Mouse (Mus musculus) midbrain, embryonic 12.5 days (tissue): ENCODE data around the gene Fgfr2. TPM values are rescaled to one million over a fixed set of nuclear protein-coding genes. Genes with fewer than 3 reads are reported as not detected.

ENCODE experiments used
- ATAC-seq: fragments of 200-750 bp; cut with Nextera tagmentation; 2 replicates; pipeline ENCODE4 v1.8.0; 2017; ENCODE audit warnings: low read depth, moderate TSS enrichment, moderate library complexity; ENCODE audit not compliant: low FRiP score
- H3K27ac ChIP-seq: fragments of 300-500 bp; sonication (generic); replicated peaks from 2 replicates; pipeline ENCODE4 v1.5.1; 2016; ENCODE audit warnings: mild to moderate bottlenecking
- H3K27me3 ChIP-seq: fragments of 300-500 bp; sonication (generic); 2 replicates; pipeline ENCODE4 v1.6.1; 2016; ENCODE audit warnings: mild to moderate bottlenecking
- H3K36me3 ChIP-seq: fragments of 300-500 bp; sonication (generic); 2 replicates; pipeline ENCODE4 v1.6.1; 2016
- H3K4me1 ChIP-seq: fragments of 300-500 bp; sonication (generic); 2 replicates; pipeline ENCODE4 v1.6.1; 2016
- H3K4me2 ChIP-seq: fragments of 300-500 bp; sonication (generic); replicated peaks from 2 replicates; pipeline ENCODE4 v1.6.1; 2016; ENCODE audit warnings: mild to moderate bottlenecking, moderate library complexity
- H3K4me3 ChIP-seq: fragments of 300-500 bp; sonication (generic); 2 replicates; pipeline ENCODE4 v1.5.1; 2016; ENCODE audit warnings: mild to moderate bottlenecking
- H3K9ac ChIP-seq: fragments of 300-500 bp; sonication (generic); replicated peaks from 2 replicates; pipeline ENCODE4 v1.6.1; 2016; ENCODE audit warnings: mild to moderate bottlenecking, moderate library complexity
- H3K9me3 ChIP-seq: fragments of 300-500 bp; sonication (generic); 2 replicates; pipeline ENCODE4 v1.6.1; 2016; ENCODE audit warnings: mild to moderate bottlenecking
- WGBS: fragments of 180-500 bp; shearing (Covaris S2); methylation state at CpG from one replicate; pipeline ENCODE4 v1.1.7; 2016; 5-methylcytosine and 5-hydroxymethylcytosine counted together
- polyA plus RNA-seq: library from polyadenylated mRNA; unstranded; fragments of >200 nt; fragmentation: Nextera tagmentation; extraction: Ambion mirVana; gene quantifications from 2 replicates; pipeline ENCODE4 v1.2.1, GENCODE M21; 2016

Gene Fgfr2
- polyA plus RNA-seq, 1 experiment from 2014 or later, result 96.5 TPM

DNA sequence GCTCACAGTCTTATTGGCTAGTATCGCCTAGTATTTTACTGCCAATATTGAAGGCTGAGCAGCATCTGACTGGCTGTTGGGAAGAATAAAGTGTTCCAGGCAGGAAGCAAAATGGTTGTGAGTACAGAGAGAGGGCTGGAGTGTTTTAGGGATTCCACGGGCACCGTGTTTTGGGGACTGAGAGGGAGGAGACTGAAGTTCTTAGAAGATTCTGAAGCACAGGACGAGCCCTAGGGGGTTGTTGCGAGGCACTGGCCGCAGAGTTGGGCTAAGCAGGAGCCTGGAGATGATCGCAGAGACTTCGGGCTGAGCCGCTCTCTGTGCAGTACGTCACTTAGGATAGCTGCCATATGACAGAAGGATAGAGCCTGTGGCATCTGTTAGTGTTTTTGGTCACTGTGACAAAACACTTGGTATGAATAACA is 2169.0 kb downstream of the Fgfr2 start:
- H3K4me3 ChIP-seq, result no peak overlapping the region
- H3K9ac ChIP-seq, result no peak overlapping the region
- no peak for ATAC-seq
- no peak overlapping the region for H3K4me2 ChIP-seq
- H3K4me1 ChIP-seq, result no peaks in the 10 kb centered on the region
- 86% methylated on average over 10 of the region's 10 CpGs for WGBS
- no peaks in the 10 kb centered on the region for H3K9me3 ChIP-seq
- H3K27ac ChIP-seq, result no peak overlapping the region
- H3K36me3 ChIP-seq, result no peaks in the 10 kb centered on the region
- H3K27me3 ChIP-seq, result no peaks in the 10 kb centered on the region

DNA sequence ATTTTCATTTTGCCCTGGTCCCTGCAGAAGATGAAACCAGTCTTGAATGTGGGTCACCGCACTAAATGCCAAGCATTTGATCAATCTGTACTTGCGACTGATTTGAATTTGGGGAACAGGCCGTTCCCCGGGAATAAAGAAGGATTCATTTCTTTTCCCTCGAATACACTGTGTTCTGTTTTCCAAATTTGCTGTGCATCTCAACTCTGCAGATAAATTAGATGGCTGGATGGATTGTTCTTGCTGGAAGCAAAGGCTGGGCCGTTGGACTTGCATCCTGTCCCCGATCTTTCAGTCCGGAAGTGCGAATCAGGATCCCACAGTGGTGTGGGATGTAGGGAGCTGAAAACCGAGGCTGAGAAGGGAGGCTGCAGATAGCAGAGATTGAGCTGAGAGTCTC is 2169.8 kb downstream of the Fgfr2 start:
- Histone ChIP-seq H3K27ac (no peak overlapping the region), H3K9me3 (no peaks in the 10 kb centered on the region), H3K27me3 (no peaks in the 10 kb centered on the region), H3K4me3 (no peak overlapping the region), H3K4me2 (no peak overlapping the region), H3K36me3 (no peaks in the 10 kb centered on the region), H3K9ac (no peak overlapping the region), H3K4me1 (no peaks in the 10 kb centered on the region)
- ATAC-seq, result no peak
- WGBS, result 88% methylated on average over 10 of the region's 10 CpGs

DNA sequence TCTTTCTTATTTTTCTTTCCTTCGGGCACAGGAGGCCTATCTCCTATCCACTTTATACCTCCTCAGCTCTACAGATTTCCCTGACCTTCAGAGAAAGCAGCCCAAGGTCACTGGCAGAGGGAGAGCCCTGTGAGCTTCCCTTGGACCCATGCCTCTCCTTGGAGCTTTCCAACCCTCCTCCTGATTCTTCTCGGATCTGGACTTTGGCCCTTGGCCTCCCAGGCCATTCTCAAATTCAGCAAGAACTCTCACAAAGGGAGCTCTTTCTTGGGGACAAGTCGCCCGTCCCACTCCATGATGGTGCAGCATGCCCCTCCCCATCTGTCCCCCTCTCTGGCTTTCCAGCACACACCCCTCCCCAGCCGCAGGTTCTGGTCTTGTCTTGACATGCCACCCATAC is 2172.1 kb downstream of the Fgfr2 start:
- H3K4me2 ChIP-seq, result no peak overlapping the region
- no peaks in the 10 kb centered on the region for H3K4me1 ChIP-seq
- WGBS, result 83% methylated on average over 5 of the region's 5 CpGs
- no peaks in the 10 kb centered on the region for H3K27me3 ChIP-seq
- ATAC-seq, result no peak
- H3K4me3 ChIP-seq, result no peak overlapping the region
- H3K9me3 ChIP-seq, result no peaks in the 10 kb centered on the region
- H3K27ac ChIP-seq, result no peak overlapping the region
- no peaks in the 10 kb centered on the region for H3K36me3 ChIP-seq
- H3K9ac ChIP-seq, result no peak overlapping the region

DNA sequence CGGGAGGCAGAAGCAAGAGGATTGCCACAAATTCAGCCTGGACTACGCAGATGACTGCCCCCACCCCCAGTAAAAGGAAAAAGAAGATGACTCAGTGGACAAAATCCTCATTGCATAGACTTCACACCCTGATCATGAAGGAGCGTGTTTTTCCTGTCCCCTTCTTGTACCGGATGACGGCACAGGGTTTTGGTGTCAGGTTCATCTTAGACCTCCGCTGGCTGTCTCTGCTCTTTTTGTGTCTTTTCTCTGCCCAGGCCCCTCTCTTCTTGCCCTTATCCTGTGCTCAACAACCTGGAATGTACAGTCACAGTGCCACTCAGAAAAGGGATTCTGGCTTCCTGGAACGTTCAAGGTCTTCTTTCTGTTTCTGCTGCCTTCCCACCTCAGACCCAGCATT is 2172.7 kb downstream of the Fgfr2 start:
- H3K27me3 ChIP-seq, result no peaks in the 10 kb centered on the region
- H3K4me1 ChIP-seq, result no peaks in the 10 kb centered on the region
- no peaks in the 10 kb centered on the region for H3K36me3 ChIP-seq
- H3K4me3 ChIP-seq, result no peak overlapping the region
- 93% methylated on average over 7 of the region's 7 CpGs for WGBS
- no peak overlapping the region for H3K4me2 ChIP-seq
- H3K27ac ChIP-seq, result no peak overlapping the region
- no peak overlapping the region for H3K9ac ChIP-seq
- ATAC-seq, result no peak
- H3K9me3 ChIP-seq, result no peaks in the 10 kb centered on the region

- 58% methylated on average over 8 of the region's 8 CpGs for WGBS
Measured at GRCm38 (mm10) chr7:130949331-130949751, 2173.8 kb downstream of the Fgfr2 start.

DNA sequence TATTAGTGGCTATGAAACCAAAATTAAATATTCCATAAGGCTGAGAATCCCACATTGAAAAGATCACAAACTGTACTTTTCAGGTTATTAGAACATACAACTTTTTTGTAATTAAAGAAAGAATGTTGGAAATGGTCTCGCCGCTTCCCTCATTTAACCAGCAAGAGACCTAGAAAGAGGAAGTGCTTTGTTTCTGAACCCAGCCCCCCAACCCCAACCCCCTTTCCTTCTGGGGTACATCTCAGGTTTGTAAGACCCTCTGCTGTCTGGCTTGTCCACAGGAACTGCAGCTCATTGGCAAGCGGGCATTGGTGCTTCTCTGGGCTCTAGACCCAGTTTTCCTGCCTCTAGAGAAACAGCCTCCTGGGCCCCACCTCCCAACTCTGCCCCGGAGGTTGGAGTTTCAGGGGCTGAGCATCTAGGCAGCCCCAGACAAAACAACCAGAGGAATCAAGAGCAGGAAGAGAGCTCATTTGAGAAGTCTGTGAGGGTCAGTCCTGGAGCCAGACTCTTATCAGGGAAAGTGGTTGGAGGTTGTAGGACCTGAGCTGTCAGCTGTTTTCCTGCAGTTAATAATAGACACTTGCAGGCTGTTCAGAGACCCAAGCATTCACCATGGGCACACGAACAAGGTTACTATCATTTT is 2174.5 kb downstream of the Fgfr2 start:
- H3K4me2 ChIP-seq, result no peak overlapping the region
- H3K9ac ChIP-seq, result no peak overlapping the region
- WGBS, result 68% methylated on average over 5 of the region's 5 CpGs
- no peak overlapping the region for H3K4me3 ChIP-seq
- no peaks in the 10 kb centered on the region for H3K27me3 ChIP-seq
- no peaks in the 10 kb centered on the region for H3K4me1 ChIP-seq
- no peak for ATAC-seq
- H3K27ac ChIP-seq, result no peak overlapping the region; the same call in 1 of the 2 replicates
- no peaks in the 10 kb centered on the region for H3K36me3 ChIP-seq
- no peaks in the 10 kb centered on the region for H3K9me3 ChIP-seq

More at GRCm38 (mm10) chr7:130949331-130949751, 2173.8 kb downstream of the Fgfr2 start:
- Histone ChIP-seq H3K9ac (no peak overlapping the region), H3K4me3 (no peak overlapping the region), H3K4me1 (no peaks in the 10 kb centered on the region), H3K27me3 (no peaks in the 10 kb centered on the region), H3K36me3 (no peaks in the 10 kb centered on the region), H3K27ac (no peak overlapping the region; the same call in 1 of the 2 replicates), H3K4me2 (no peak overlapping the region), H3K9me3 (no peaks in the 10 kb centered on the region)
- no peak for ATAC-seq

- Histone ChIP-seq H3K27ac (no peak overlapping the region), H3K4me1 (no peaks in the 10 kb centered on the region), H3K4me2 (no peak overlapping the region), H3K36me3 (no peaks in the 10 kb centered on the region), H3K9me3 (no peaks in the 10 kb centered on the region), H3K4me3 (no peak overlapping the region), H3K9ac (no peak overlapping the region), H3K27me3 (no peaks in the 10 kb centered on the region)
- no peak for ATAC-seq
- 91% methylated on average over 12 of the region's 12 CpGs for WGBS
Measured at GRCm38 (mm10) chr7:130946303-130946702, 2176.8 kb downstream of the Fgfr2 start.

DNA sequence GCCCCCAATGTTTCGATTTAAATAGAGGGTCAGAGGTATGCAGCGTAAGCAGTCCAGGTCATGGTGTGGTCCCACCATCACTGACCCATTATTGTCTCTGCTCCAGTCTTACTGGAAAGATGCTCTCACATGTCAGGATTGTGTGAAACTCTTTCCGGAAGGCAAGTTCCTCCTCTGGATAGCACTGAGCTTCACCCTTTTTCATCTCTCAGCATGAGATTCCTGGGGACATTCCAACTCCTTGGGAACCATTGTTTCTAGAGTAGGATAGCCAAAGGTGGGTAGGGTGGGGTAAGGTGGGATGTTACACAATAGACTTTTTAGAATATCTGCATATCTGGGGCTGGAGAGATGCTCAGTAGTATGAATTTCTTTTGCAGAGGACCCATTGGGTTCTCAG is 2177.4 kb downstream of the Fgfr2 start:
- Histone ChIP-seq H3K4me3 (no peak overlapping the region), H3K27me3 (no peaks in the 10 kb centered on the region), H3K27ac (no peak overlapping the region), H3K4me2 (no peak overlapping the region), H3K9me3 (no peaks in the 10 kb centered on the region), H3K9ac (no peak overlapping the region), H3K36me3 (no peaks in the 10 kb centered on the region), H3K4me1 (no peaks in the 10 kb centered on the region)
- 94% methylated on average over 3 of the region's 3 CpGs for WGBS
- ATAC-seq, result no peak

DNA sequence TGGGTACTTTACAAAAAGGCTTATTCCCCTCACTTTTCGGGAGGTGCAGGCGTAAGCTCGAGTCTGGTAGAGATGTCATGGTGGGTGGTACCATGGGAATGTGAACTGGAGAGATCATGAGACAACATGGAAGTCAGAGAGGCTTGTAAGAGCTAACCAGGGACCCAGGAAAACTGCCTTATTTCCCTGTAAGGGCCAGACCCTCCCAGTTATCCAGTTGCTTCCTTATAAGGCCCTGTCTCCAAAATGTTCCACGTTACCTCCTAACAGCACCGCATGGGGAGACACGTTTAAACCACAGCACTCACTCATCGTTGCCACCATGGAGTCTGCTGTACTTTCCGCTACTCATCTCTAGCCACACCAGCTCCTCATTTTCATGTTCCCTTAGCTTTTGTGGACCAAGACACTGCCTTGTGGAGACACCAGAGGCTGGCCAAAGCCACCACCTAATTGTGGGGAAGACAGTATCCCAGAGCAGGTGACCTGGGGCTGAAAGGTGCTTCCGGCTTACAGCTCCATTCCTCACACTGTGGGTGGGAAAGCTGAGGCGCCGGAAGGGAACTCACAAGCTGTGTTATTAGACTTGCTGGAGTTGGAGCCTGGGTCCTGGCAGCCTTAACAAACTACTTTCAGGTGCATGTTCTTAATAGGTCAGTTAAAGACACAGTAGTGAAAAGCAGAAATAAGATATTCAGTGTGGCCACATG is 2178.2 kb downstream of the Fgfr2 start:
- ATAC-seq, result no peak
- Histone ChIP-seq H3K4me3 (no peak overlapping the region), H3K27me3 (peaks cover 4% of the 10 kb centered on the region; the same call in 1 of the 2 replicates), H3K4me2 (no peak overlapping the region), H3K4me1 (no peaks in the 10 kb centered on the region), H3K9ac (no peak overlapping the region), H3K9me3 (no peaks in the 10 kb centered on the region), H3K27ac (no peak overlapping the region), H3K36me3 (no peaks in the 10 kb centered on the region)
- WGBS, result 88% methylated on average over 11 of the region's 11 CpGs

DNA sequence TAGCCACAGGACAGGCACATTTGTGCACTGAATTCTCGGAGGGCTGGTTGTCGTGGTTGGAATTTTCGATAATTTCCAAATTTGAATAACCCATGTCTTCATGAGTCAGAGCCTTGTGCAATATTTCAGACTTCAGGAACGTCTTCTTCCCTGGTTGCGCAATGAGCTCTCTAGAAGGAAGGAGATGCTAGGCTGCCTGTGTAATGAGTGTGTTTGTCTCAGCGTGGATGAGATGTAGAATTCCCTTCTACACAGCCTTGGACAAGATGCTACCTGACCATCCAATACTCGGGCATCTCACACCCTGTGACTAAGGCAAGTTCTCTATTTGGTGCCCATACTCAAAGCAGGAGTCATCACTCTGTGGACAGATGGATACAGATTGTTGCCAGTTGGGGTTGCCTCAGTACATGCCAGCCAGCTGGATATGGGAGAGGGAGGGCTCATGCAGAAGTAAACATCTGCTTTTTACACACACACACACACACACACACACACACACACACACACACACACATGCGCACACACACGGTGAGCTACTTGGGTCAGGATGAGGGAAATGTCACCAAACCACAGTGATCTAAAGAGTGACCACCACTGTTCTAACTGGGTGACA is 2179.8 kb downstream of the Fgfr2 start:
- no peak overlapping the region for H3K4me3 ChIP-seq
- H3K27ac ChIP-seq, result no peak overlapping the region
- H3K4me2 ChIP-seq, result no peak overlapping the region
- H3K9me3 ChIP-seq, result no peaks in the 10 kb centered on the region
- H3K9ac ChIP-seq, result no peak overlapping the region
- peaks cover 17% of the 10 kb centered on the region for H3K27me3 ChIP-seq
- H3K4me1 ChIP-seq, result no peaks in the 10 kb centered on the region
- H3K36me3 ChIP-seq, result no peaks in the 10 kb centered on the region
- ATAC-seq, result no peak
- 91% methylated on average over 9 of the region's 9 CpGs for WGBS

DNA sequence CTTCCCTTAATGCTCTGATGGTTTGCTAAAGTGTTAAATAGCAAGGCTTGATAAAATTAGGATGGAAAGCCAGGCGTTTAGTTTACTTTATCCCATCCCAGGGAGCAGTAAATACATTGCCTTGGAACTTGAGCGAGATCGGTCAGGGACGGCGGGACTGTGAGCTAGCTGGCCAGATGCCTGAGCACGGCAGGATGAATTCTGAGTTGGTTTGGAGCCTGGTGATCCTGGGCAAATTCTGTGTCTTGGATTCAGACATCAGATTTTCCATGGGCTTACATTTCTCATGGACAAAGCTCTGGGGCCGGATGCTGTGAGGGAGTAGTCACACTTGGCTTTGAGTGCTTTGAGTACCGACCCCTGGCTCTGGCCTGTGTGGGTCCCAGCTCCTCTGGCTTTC is 2182.4 kb downstream of the Fgfr2 start:
- no peak overlapping the region for H3K4me2 ChIP-seq
- no peaks in the 10 kb centered on the region for H3K9me3 ChIP-seq
- H3K27ac ChIP-seq, result no peak overlapping the region
- WGBS, result 87% methylated on average over 8 of the region's 8 CpGs
- H3K27me3 ChIP-seq, result peaks cover 44% of the 10 kb centered on the region
- no peak overlapping the region for H3K9ac ChIP-seq
- H3K36me3 ChIP-seq, result no peaks in the 10 kb centered on the region
- ATAC-seq, result no peak
- peaks cover 12% of the 10 kb centered on the region for H3K4me1 ChIP-seq
- H3K4me3 ChIP-seq, result no peak overlapping the region

DNA sequence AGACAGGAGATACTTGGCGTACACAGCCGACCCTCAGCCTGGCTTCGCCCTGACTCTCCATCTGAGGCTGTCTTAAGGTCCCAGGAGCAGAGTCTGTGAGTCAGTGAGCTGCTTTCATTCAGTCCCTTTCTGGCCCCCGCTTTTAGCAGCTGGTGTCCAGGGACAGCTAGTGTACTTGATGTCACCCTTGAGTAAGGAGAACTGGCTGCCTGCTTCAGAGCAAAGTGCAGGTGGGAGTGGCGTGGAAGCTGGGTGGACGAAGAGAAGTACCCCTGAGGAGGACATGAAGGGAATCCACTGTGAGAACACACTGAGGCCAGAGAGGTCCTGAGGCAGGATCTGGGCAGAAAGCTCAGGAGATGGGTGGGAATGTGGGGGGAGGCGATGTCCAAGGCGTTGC is 2184.3 kb downstream of the Fgfr2 start:
- 94% methylated on average over 8 of the region's 8 CpGs for WGBS
- Histone ChIP-seq H3K4me3 (no peak overlapping the region), H3K4me1 (peaks cover 15% of the 10 kb centered on the region), H3K9ac (no peak overlapping the region), H3K27ac (no peak overlapping the region), H3K4me2 (no peak overlapping the region), H3K9me3 (no peaks in the 10 kb centered on the region), H3K36me3 (no peaks in the 10 kb centered on the region), H3K27me3 (peaks cover 62% of the 10 kb centered on the region)
- no peak for ATAC-seq
